In genomic region chr1:132367692-132368506, GRCm38 (mm10) we compare ENCODE assay signal across 8 mouse cellular contexts. TPM values are rescaled to one million over a fixed set of nuclear protein-coding genes. Genes with fewer than 3 reads are reported as not detected.
DNase-seq lines count a peak whose midpoint lies in the region; ATAC-seq and TF ChIP-seq lines count a peak whose summit lies in the region.

No protein-coding gene starts in this region.

- peaks cover 97% of the 10 kb centered on the region for H3K36me3 ChIP-seq in erythroblast, embryonic 14.5 days (ENCODE audit: control insufficient read depth)
- H3K36me3 ChIP-seq in heart, embryonic 13.5 days, result peaks cover 17% of the 10 kb centered on the region; the same call in 1 of the 2 replicates
- H3K36me3 ChIP-seq in kidney, postnatal 0 days (ENCODE audit: insufficient read depth, low read length), result 0 out of 2 replicates have a peak, but pooled peaks cover 5% of the 10 kb centered on the region
- peaks cover 13% of the 10 kb centered on the region for H3K36me3 ChIP-seq in liver, embryonic 11.5 days (ENCODE audit: control insufficient read depth, insufficient read depth, low read length)

- H3K4me2 ChIP-seq in heart, embryonic 13.5 days, result peak overlapping the region; percentile 50
- H3K4me2 ChIP-seq in kidney, postnatal 0 days (ENCODE audit: low read length), result no peak overlapping the region
- peak overlapping the region; percentile 62 for H3K4me2 ChIP-seq in liver, embryonic 11.5 days

- no peaks in the 10 kb centered on the region for H3K27me3 ChIP-seq in erythroblast, embryonic 14.5 days (ENCODE audit: control insufficient read depth)
- H3K27me3 ChIP-seq in heart, embryonic 13.5 days (replicated peaks), result no peaks in the 10 kb centered on the region
- H3K27me3 ChIP-seq in kidney, postnatal 0 days (ENCODE audit: insufficient read depth, low read length), result no peaks in the 10 kb centered on the region
- no peaks in the 10 kb centered on the region for H3K27me3 ChIP-seq in liver, embryonic 11.5 days (replicated peaks; ENCODE audit: control insufficient read depth, insufficient read depth, low read length)

- TF ChIP-seq POLR2A in brain, embryonic 14.5 days (IDR thresholded peaks at IDR 0.05; ENCODE audit: borderline replicate concordance, extremely low read depth, insufficient read depth, insufficient read length, poor library complexity, severe bottlenecking), result no peak

- DNase-seq in CD4-positive, CD25-positive, alpha-beta regulatory T cell, adult 2 months (ENCODE audit: low read depth, low spot score), result peak; percentile 83
- peak; percentile 92 for DNase-seq in brain, embryonic 14.5 days (ENCODE audit: low read depth)
- peak; percentile 94 for DNase-seq in kidney, postnatal 0 days (ENCODE audit: low spot score)
- peak; percentile 76 for DNase-seq in liver, embryonic 11.5 days (ENCODE audit: low spot score)
- peak; percentile 72 for DNase-seq in naive thymus-derived CD4-positive, alpha-beta T cell, adult 2 months (ENCODE audit: low read depth)
- DNase-seq in spleen, postnatal 4 days (ENCODE audit: low spot score in 2 of 2), result peak; percentile 85 to 93

- TF ChIP-seq CTCF in brain, embryonic 14.5 days (IDR thresholded peaks at IDR 0.05; ENCODE audit: borderline replicate concordance, extremely low read depth, insufficient read depth, insufficient read length), result peak; percentile 94
- peak; percentile 99 for TF ChIP-seq CTCF in kidney, postnatal 0 days (IDR thresholded peaks at IDR 0.05; ENCODE audit: low read depth)

- H3K4me3 ChIP-seq in erythroblast, embryonic 14.5 days (replicated peaks), result peak overlapping the region; percentile 77
- H3K4me3 ChIP-seq in heart, embryonic 13.5 days, result peak overlapping the region; percentile 40
- H3K4me3 ChIP-seq in kidney, postnatal 0 days (replicated peaks; ENCODE audit: low read depth, low read length), result no peak overlapping the region
- peak overlapping the region; percentile 53 for H3K4me3 ChIP-seq in liver, embryonic 11.5 days (ENCODE audit: low read depth, low read length)

- peak; percentile 74 for ATAC-seq in heart, embryonic 13.5 days (ENCODE audit: extremely low read depth, insufficient number of reproducible peaks, low FRiP score, low TSS enrichment)
- peak; percentile 80 for ATAC-seq in kidney, postnatal 0 days (replicated peaks; ENCODE audit: low FRiP score, low read depth)
- ATAC-seq in liver, embryonic 11.5 days (replicated peaks; ENCODE audit: low FRiP score), result peak; percentile 98

- peaks cover 86% of the 10 kb centered on the region for H3K4me1 ChIP-seq in erythroblast, embryonic 14.5 days (ENCODE audit: control insufficient read depth)
- peaks cover 59% of the 10 kb centered on the region for H3K4me1 ChIP-seq in heart, embryonic 13.5 days
- H3K4me1 ChIP-seq in kidney, postnatal 0 days (replicated peaks; ENCODE audit: insufficient read depth, low read length), result peaks cover 5% of the 10 kb centered on the region; the same call in 1 of the 2 replicates
- peaks cover 58% of the 10 kb centered on the region for H3K4me1 ChIP-seq in liver, embryonic 11.5 days (replicated peaks; ENCODE audit: control insufficient read depth, insufficient read depth, low read length)

- WGBS in heart, embryonic 13.5 days, result 20% methylated on average over 7 of the region's 7 CpGs
- WGBS in kidney, postnatal 0 days, result 25% methylated on average over 7 of the region's 7 CpGs
- WGBS in liver, embryonic 11.5 days, result 17% methylated on average over 7 of the region's 7 CpGs

- peak overlapping the region; percentile 65 for H3K9ac ChIP-seq in heart, embryonic 13.5 days
- H3K9ac ChIP-seq in kidney, postnatal 0 days (ENCODE audit: low read depth, low read length), result no peak overlapping the region
- peak overlapping the region; percentile 72 for H3K9ac ChIP-seq in liver, embryonic 11.5 days (ENCODE audit: low read depth, low read length)

- no peaks in the 10 kb centered on the region for H3K9me3 ChIP-seq in erythroblast, embryonic 14.5 days (ENCODE audit: control insufficient read depth, low read length)
- H3K9me3 ChIP-seq in heart, embryonic 13.5 days, result no peaks in the 10 kb centered on the region
- no peaks in the 10 kb centered on the region for H3K9me3 ChIP-seq in kidney, postnatal 0 days (replicated peaks; ENCODE audit: low read length)
- H3K9me3 ChIP-seq in liver, embryonic 11.5 days (ENCODE audit: control insufficient read depth, low read length), result no peaks in the 10 kb centered on the region

- H3K27ac ChIP-seq in heart, embryonic 13.5 days (replicated peaks), result peak overlapping the region; percentile 59
- H3K27ac ChIP-seq in kidney, postnatal 0 days, result no peak overlapping the region
- peak overlapping the region; percentile 96 for H3K27ac ChIP-seq in liver, embryonic 11.5 days (ENCODE audit: low read depth, low read length)

RNA-seq across cellular contexts. Expression of gene Tmcc2, which starts 23.2 kb away (rescaled TPM):
- 53.1 and 74.0 TPM in 2 replicates for polyA plus RNA-seq in brain, embryonic 14.5 days (2012; rRNA removed)
- polyA plus RNA-seq in erythroblast, embryonic 14.5 days (2012), result 409 and 495 TPM in 2 replicates
- polyA plus RNA-seq in heart, embryonic 13.5 days (2015; fragmentation: Nextera tagmentation; extraction: Ambion mirVana), result 31.5 and 35.8 TPM in 2 replicates
- 4.3 and 4.5 TPM in 2 replicates for polyA plus RNA-seq in kidney, postnatal 0 days (2015; fragmentation: Nextera tagmentation; extraction: Ambion mirVana)
- polyA plus RNA-seq in liver, embryonic 11.5 days (2014; fragmentation: Nextera tagmentation; extraction: Ambion mirVana), result 24.6 and 28.1 TPM in 2 replicates

RNA-seq across cellular contexts. Expression of gene Dstyk, which starts 49.5 kb away (rescaled TPM):
- 13.4 and 13.6 TPM in 2 replicates for polyA plus RNA-seq in brain, embryonic 14.5 days (2012; rRNA removed)
- 0.07 and 0.09 TPM in 2 replicates for polyA plus RNA-seq in erythroblast, embryonic 14.5 days (2012)
- polyA plus RNA-seq in heart, embryonic 13.5 days (2015; fragmentation: Nextera tagmentation; extraction: Ambion mirVana), result 8.5 and 9.1 TPM in 2 replicates
- 12.5 and 13.9 TPM in 2 replicates for polyA plus RNA-seq in kidney, postnatal 0 days (2015; fragmentation: Nextera tagmentation; extraction: Ambion mirVana)
- polyA plus RNA-seq in liver, embryonic 11.5 days (2014; fragmentation: Nextera tagmentation; extraction: Ambion mirVana), result 7.2 TPM in 2 replicates

RNA-seq across cellular contexts. Expression of gene Nuak2, which starts 52.0 kb away (rescaled TPM):
- 22.3 and 23.7 TPM in 2 replicates for polyA plus RNA-seq in brain, embryonic 14.5 days (2012; rRNA removed)
- polyA plus RNA-seq in erythroblast, embryonic 14.5 days (2012), result 0.02 TPM in 1 of 2 replicates, not detected in the other
- 2.0 and 2.2 TPM in 2 replicates for polyA plus RNA-seq in heart, embryonic 13.5 days (2015; fragmentation: Nextera tagmentation; extraction: Ambion mirVana)
- polyA plus RNA-seq in kidney, postnatal 0 days (2015; fragmentation: Nextera tagmentation; extraction: Ambion mirVana), result 8.7 and 9.6 TPM in 2 replicates
- 1.2 and 2.0 TPM in 2 replicates for polyA plus RNA-seq in liver, embryonic 11.5 days (2014; fragmentation: Nextera tagmentation; extraction: Ambion mirVana)
